Mouse (Mus musculus): ENCODE results near the gene Apoc1.

GRCm38 (mm10) chr7:19652614-19653013 is 39.8 kb downstream of the Apoc1 start:
- TF ChIP-seq CTCF (IDR thresholded peaks at IDR 0.05; ENCODE audit: low read depth, low read length) (no peak), POLR2A (IDR thresholded peaks at IDR 0.05; ENCODE audit: extremely low read depth, insufficient read depth, low read length) (no peak)
